Mouse (Mus musculus): ENCODE measurements around the gene Sh2b2.

Gene Sh2b2

DNA sequence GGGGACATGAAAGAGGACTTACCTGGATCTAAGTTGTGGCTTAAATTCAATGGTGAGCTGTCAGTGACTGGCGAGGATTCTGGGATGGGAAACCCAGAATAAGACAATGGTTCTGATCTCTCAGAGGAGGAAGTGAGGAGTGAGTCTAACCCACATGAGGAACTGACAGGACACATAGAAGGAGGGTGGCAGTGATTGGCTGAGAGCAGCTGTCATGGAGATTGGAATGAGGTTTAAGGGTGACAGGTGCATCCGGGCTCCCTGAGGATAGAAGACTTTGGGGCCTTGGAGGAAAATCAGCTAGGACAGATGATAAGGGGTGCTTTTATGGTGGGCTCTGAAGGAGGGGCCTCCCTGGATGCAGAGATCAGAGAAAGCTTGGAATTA, at the start of gene Sh2b2:
Gene Sh2b2 (minus strand): TSS at position 105 of the 387 bp plus-strand sequence.
- 88% methylated on average over 2 of the region's 2 CpGs for WGBS

DNA sequence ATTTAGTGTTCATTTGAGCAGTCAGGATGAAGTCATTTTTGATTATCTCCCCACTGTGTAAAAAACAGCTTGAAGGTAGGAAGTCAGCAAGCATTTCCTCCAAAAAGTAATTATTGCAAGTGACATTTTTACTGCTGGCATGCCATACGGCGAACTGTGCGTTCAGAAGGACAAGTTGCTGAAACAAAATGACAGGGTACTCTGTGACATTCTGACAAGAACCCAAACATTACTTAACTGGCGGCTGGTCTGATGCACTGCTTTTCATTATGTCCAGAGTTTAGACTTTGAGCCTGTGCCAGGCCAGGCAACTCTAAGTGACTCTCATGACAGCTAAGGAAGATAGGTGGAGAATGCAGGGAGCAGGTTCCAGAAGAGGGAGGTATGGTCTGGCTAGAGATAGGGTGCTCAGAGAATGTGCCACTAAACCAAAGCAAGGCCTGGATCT, 46.6 kb upstream of the Sh2b2 start:
- 65% methylated on average over 4 of the region's 4 CpGs for WGBS

DNA sequence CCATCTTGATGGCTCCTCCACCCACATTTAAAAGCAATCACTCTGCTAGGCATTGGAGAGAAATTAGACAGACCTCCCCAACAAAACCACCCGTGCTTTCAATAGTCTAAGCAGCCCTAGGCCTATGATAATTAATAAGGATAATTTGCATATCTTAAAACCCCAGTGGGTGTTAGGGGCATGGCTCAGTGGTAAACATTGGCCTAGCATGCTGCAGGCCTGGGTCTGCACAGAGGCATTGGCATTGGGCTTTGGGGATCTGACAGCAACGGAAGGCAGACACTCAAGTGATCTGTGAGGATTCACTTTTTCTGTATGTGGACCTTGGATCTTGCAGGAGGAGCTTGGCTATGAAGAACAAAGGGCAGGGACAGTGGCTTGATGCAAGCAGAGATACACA, 46.0 kb upstream of the Sh2b2 start:
- WGBS: 70% methylated on average over 2 of the region's 2 CpGs

DNA sequence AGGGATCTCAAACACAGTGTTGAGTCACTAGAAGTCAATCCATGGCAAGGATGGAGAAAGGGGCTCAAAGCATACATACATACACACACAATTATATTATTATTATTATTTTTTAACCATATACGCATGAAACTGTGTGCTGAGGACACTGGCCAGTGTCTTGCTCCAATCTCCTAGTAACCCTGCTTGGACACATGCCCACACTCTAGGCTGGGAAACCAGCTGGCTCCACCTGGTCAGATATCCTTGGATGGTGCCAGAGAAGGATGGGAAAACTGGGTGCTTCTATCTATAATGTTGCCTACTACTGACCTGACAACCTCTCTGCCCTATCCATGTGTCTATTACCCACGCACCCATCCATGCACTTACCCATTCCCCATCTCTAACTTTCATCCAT, 45.2 kb upstream of the Sh2b2 start:
- 98% methylated on average over 2 of the region's 2 CpGs for WGBS

DNA sequence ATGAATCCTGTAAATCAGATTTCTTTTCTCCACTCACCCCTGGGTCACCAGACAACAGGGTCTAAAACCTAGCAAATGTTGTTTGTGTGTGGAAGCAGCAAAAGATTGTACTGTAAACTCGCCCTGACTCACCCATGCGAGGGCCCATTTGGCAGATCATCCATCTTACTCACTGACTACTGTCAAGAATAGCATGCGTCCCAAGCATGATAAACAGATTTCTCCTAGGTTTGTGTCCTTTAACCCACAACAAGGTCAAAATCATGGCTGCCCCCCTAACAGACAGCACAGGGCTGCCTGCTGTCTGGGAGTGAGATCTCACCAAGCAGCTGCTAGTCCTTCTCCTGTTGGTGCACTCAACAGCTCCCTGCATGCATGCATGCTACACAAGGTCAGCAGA, 43.4 kb upstream of the Sh2b2 start:
- WGBS: 79% methylated on average over 3 of the region's 3 CpGs

DNA sequence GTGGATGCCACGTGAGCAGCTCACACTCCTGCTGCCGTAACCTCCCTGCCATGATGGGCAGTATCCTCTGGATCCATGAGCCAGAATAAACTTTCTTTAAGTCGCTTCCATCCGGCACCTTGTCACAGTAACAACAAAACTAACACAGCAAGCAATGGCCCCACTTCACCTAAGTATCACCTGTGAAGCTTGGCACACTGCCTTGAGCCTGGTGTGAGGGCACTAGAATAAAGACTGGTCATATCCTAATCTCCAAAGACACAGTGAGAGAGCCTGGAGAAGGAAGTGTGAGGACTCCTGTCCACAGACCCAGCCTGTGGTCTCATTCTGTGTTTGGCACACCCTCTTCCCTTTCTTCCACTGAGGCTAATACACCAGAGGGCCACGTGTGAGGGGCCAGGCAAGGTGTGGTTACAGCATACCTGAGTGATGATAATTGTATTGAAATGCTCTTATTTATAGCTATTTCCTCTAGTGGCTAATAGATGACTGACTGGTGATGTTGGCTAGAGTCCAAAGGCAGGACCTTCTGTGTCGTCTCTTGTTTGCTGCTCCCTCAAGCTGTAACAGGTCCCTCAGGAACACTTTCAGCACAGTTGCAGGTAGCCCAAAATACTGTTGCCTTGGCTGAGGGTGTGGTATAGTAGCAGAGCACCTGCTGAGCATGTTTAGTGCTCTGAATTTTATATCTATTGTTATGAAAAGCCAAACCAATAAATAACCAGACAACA, 42.2 kb upstream of the Sh2b2 start:
- WGBS: 83% methylated on average over 6 of the region's 6 CpGs

DNA sequence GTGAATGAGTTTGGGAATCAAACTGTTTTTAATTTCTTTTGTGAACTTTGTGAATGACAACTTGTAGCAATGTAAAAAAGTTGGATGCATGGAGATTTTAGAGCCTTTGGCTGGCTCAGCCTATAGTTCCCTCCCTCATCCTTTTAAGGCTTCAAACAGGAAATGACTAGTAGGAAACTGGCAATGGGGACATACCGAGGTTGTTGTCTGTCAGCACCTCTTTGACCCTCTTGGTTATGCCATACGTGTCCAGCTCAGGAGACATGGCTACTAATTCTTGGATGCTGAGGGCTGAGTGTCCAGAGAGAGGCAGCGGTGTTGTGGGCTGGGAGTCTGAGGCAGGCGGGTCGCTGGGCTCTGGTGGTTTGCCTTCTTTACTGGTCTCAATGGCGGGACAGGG, 40.2 kb upstream of the Sh2b2 start:
- WGBS: 89% methylated on average over 6 of the region's 6 CpGs

DNA sequence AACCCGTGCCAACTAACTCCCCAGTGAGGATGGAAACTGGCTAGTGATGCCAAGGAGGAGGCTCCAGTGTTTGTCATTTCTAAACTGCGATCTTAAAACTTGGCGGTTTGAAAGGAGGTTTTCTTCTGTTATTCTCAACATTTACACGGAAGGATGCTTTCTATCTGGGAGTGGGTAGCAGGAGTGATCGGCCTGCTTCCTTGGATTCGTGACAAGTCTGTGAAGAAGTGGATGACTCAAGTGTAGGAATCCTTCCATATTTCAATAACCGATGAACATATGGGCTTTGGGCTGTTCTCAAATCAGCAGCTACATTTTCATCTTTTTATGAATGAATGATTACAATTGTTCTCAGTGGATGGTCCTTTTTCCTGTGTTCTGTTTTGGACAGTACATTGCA, 38.8 kb upstream of the Sh2b2 start:
- WGBS: 52% methylated on average over 7 of the region's 7 CpGs

DNA sequence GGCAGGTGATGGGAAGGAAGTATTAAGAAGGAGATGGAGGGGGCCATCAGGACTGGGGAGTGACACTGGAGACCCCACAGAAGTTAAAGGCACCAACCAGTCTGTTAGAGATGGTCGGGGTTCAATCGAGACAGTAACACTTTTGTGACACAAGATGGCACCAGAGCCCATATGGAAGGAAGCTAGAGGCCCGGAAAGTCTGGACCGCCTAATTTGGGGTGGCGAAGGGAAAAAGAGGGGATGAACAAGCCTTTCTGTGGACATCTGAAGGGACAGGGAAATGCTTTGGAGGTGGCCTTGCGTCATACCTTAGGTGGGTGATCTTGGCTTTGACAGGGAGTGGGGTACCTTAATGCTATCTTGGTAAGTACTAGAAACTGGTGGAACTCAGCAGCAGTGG, 35.0 kb upstream of the Sh2b2 start:
- 52% methylated on average over 6 of the region's 6 CpGs for WGBS

DNA sequence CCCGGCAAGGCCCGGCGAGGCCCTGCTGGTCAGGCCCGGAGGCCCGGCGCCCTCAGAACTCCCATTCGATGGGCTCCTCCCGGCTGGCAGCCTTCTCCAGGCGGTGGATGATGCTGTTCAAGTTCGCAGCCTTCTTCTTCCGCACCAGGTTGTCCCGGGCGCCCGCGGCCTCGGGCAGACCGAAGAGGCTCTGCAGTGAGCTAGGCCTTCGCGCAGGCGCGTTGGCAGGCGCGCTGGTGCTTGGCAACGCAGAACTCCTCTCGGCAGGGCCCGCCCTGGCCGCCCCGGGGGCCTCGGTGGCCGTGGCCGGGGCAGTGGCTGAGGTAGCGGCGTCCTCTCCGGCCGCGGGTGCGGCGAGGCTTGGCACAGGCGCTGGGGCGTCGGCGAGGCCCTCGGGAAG, 28.4 kb upstream of the Sh2b2 start:
- WGBS: 95% methylated on average over 43 of the region's 43 CpGs

DNA sequence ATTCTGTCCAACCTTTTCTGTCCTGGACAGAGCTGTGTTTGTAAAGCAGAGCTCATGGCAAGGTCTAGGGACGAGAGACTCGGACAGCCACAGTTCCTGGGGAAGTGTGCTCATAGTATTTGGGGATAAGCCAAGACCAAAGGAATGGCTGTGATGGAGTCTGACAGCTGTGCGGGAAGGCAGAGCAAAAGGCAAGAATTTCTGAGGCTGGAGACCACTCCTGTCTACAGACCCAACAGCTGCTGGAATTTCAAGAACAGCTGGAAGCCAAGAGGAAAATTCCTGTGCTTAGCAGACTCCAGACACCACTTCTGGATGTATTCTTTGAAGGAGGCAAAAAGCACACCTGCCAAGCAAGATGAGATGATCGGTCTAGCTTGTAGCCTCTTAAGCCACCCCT, 23.6 kb upstream of the Sh2b2 start:
- 65% methylated on average over 4 of the region's 4 CpGs for WGBS

DNA sequence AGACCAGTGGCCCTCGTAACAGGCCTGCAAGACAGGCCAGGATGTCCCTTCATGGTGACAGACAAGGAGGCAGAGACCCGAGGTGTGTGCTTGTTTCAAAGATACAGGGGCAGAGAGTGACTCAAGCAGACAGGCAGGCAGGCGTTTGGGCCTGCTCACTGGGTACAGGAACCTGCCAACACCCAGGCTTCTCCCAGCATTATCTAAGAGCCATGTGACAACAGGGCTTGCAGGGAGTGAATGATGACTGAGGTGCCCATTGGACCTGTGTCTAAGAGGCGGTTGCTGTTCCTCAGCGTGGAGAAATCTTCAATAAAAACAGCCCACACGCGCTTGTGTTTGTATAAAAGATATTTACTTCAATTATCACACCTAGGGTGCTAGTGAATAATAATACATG, 19.7 kb upstream of the Sh2b2 start:
- WGBS: 82% methylated on average over 7 of the region's 7 CpGs

DNA sequence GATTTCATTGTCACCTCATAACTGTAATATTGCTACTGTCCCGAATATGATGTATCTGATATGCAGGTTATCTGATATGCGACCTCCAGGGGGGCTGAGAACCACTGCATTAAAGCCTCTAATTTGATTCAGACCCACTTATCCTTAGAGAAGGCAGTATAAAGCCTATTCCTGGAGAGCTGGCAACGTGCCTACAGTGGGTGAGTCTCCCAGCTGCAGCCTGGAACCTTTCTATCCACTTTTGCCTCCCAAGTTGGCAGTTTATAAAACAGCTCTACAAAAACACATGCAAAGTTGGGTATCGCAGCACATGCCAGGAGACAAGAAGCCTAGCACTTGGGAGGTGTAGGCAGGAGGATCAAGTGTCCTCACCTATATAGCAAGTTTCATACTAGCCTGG, 17.0 kb upstream of the Sh2b2 start:
- WGBS: 70% methylated on average over 4 of the region's 4 CpGs

DNA sequence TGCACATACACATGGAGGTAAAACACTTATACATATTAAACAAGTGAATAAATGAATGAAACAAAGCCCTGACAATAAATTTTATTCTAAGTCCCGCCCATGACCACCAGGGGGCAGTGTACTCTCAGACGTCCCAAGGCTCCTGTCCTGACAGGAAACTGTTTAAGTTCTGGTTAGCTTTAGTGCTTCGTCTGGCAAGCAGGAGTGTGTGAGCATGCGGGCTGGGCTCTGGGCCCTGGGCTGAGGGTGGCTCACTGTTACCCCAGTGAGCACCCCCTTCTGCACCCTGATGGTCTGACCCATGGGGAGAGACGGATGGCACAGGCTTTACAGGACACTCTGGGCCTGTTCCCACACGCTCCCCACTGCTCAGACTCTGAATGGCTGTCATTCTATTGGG, 12.6 kb upstream of the Sh2b2 start:
- WGBS: 35% methylated on average over 6 of the region's 6 CpGs

DNA sequence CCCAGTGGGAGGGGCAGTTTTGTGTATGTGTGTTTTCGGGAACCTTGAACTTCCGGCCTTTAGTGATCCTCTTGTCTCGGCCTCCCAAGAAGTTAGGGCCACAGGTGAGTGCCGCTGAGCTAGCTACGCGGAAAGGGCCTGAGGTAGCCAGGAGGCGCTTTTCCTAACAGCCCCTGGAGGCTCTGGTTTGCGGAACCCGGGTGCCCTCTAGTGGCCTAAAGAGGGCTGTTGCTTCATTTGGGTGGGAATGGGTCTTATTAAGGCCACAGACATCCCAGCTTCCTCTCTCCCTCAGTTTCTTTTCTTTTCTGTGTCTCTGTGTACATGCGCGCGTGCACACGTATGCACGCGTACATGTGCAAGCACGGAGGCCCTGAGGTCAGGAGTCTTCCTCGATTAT, 6.5 kb upstream of the Sh2b2 start:
- WGBS: 17% methylated on average over 17 of the region's 17 CpGs

DNA sequence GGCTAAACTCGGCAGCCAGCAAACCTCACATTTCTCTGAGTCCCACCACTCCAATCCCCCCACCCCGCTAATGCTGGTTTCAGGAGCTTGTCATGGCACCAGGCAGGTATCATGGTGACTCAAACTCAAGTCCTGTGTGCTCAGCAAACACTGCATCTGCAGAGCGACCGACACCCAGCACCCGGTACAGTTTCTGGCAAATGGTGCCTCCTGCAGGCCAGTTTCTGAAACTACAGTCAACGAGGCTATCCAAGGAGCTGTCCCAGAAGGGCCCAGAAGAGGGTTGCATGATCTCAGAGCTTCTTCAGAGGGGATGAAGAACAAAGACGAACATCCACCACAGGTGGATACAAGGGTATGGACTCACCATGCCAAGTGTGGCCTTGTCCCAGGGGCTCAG, 4.6 kb upstream of the Sh2b2 start:
- WGBS: 61% methylated on average over 7 of the region's 7 CpGs

DNA sequence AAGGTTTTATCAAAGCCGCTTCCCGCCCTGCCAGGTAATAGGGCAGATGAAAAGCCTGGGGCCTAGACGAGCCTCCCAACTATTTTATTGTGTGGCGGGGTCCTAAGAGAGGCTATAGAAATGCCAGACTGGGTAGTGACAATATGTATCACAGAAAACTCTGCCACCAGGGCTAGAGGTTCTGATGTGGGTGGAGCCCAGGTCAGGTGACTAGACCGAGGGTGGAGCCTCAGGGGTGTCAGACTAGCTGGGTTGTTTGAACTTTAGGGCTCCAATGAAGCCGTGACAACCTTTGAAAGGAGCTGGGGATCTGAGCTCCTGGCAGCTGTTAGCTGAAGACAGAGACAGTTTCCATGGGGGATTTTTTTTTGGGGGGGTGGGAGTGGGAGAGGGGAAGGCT, 2.1 kb upstream of the Sh2b2 start:
- WGBS: 83% methylated on average over 6 of the region's 6 CpGs

DNA sequence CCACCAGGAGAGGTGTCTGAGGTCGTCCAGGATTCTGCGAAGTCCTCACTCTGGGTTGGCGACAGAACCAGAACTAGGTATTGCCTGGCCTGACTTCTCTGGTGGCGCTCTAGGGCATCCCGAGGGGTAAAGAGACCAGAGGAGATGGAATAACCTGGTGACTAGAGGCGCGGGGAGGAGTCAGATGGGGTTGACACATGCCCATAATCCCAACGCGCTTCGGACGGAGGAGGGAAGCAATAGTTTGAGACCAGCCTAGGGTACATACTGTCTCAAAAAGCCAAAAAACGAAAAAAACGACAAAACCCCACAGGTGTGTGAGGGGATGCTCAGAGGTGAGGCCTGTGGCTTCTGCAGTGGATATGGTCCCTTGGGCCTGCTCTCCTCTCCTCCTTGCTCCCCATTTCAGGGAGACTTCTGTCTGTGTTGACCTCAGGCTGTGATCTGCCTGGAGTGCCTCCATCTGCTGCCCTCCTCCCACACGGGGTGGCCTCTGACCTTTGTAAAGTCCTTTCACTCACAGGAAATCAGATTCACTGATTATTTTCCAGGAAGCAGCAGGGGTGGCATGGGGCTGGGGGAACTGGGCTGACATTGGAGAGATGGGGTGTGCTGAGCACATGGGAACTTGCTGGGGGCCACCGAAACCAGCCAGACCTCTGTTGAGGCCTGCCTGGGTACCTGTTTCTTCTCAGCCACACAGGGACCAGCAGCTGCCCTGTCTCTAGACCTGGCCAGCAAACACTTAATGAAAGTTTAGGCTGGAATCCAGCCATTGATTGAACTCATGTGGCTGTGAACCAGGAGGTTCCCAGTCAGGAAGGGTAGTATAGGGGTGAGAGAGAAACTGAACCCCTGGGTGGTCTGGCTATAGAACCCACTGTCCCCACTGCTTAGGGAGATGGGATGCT, 560 bp downstream of the Sh2b2 start:
- WGBS: 37% methylated on average over 15 of the region's 15 CpGs

DNA sequence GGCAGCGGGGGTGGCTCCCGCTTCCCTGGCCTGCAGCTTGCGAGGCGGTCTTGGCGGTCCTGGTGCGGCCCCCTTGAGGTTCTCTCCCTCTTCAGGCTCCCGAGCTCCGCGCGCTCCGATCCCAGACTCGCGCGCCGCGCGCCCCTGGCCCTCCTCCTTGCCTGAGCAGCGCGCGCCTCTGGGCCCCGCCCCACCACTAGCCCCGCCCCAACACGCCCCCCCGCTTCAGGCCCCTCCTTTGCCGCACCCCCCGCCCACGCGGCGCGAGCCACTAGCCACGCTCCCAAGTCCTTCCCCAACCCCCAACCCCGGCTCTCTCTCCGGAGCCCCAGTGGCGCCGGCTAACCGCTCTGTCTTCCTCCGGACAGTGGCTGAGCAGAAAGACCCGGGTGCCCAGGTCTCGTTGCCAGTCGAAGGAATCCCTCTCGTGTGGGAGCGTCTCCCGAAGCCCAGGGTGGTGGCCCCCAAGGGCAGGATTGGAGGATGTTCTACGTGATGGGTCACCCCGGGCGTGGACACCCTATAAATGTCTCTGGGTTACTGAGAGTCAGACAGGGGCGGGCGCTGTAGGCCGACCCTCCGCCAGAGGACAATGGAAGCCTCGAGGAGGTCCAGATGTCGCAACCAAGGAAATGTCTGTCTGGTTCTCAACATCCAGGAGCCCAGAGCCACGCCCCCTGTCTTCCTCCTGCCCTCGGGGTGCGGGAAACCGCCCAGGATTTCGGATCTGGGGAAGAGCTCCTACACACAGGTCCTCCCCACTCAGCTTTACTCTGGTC, 1.4 kb downstream of the Sh2b2 start:
- WGBS: 2% methylated on average over 55 of the region's 57 CpGs

DNA sequence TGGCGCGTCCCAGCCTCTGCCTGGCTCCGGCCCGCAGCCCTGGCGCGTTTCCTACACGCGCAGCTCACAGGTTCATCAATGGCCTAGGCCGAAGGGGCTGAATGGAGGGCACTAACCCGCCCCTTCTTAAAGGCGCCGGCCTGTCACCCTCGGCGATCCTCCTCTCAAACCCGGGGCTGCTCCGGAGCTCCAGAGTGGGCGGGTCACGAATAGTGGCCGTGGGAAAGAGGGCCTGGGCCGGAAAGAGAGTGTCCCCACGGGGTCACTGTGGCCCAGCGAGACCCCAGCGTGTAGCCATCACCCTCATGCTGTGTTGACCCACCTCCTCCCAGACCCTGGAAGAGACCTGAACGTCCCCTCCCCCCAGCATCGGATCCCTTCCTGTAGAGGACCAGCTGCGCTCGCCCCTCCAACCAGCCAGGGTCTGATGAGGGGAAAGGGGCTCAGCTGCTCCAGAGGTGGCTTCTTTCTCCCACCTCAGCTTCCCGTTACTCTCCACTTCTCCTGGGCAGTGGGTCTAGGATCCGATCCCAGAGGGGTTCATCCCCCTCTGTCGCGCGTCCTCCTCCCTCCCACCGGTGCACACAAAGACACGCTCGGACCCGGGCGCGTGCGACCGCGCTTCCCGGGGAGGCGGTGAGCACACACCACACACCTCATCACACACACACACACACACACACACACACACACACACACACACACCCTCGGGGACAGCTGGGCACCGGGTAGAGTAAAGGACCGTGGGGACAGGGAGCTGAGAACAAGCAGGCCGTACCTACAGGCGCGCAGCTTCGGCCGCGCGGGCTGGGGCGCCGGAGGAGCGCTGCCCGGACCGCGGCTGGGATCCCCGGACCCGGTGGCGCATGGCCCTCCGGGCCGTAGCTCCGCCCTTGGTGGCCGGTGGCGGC, 2.2 kb downstream of the Sh2b2 start:
- under 1% methylated on average over 67 of the region's 67 CpGs for WGBS

DNA sequence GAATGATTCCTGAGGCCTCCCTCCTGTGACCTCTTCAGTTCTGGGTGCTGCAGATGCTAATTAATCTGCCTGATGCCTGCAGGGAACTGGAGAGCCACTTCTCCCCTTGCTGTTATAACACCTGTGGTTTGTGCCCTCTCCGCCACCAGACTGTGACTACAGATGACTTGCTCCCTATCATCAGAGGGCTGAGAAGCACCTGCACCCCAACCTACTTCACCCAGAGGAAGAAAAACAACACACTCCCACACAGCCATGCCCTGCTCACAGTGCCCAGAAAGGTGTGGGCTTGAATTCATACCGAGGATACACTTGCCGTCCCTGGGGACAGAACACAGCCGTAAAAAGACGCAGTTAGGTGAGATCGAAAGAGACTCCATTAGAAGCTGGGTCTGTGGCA, 5.2 kb downstream of the Sh2b2 start:
- WGBS: 70% methylated on average over 6 of the region's 6 CpGs
